Mouse (Mus musculus) liver, adult (tissue): ENCODE results near the gene Ppp1r36.

Experiments used
- GATA4 ChIP-seq: IDR thresholded peaks from 2 replicates; pipeline ENCODE4 v1.6.1; 2014; ENCODE audit warnings: mild to moderate bottlenecking, low read length; ENCODE audit not compliant: insufficient replicate concordance

Gene Ppp1r36

GRCm38 (mm10) chr12:76415383-76416010 lies 1.8 kb upstream of the Ppp1r36 start:
- no peak for TF ChIP-seq GATA4

DNA sequence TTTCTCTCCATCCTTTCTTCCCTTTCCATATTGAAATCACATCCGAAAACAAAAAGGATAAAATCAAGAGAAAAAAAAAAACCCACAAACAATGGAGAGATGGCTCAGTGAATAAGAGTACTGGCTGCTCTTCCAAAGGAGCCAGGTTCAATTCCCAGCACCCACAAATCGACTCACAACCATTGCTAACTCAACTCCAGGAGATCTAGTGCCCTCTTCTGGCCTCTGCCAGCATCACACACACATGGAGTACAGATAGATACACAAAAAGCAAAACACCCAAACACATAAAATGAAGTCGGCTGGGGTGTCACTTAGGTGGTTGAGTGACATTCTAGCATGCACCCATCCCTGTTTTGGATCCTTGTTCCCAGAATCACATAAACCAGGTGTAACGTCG lies 1.0 kb downstream of the Ppp1r36 start:
- no peak for TF ChIP-seq GATA4

GRCm38 (mm10) chr12:76425256-76425655 lies 7.9 kb downstream of the Ppp1r36 start:
- TF ChIP-seq GATA4: no peak

- TF ChIP-seq GATA4: no peak
Measured at GRCm38 (mm10) chr12:76427546-76427945, 10.2 kb downstream of the Ppp1r36 start.

DNA sequence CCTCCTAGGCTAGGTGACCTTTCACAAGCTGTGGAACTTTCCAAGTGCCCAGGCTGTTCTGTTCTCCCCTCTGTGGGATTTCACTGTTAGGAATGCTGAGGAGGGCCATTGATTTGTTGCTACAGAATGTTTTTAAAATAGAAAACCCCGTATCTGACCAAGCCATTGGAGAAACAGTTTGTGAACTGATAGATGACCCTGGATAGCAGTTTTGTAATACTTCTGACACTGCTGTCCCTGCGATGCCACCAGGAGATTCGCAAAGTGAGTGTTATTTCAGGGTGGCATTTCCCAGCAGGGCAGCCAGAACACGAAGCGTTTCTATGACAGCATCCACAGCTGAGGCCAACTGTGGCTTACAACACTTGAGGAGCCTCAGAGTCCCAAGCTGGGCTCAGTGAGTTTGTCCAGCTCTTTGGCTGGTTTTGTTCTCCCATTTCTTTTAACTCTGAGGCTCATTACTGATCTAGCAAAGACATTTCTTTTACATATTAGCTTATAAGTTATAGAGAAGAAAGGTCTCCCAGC lies 13.6 kb downstream of the Ppp1r36 start:
- TF ChIP-seq GATA4: peak; percentile 56; the same call in 1 of the 2 replicates

GRCm38 (mm10) chr12:76431431-76431830 lies 14.1 kb downstream of the Ppp1r36 start:
- 0 out of 2 replicates have a peak, but pooled peaks have one; percentile 13 for TF ChIP-seq GATA4

GRCm38 (mm10) chr12:76434111-76434510 lies 16.8 kb downstream of the Ppp1r36 start:
- no peak for TF ChIP-seq GATA4

GRCm38 (mm10) chr12:76435084-76435483 lies 17.7 kb downstream of the Ppp1r36 start:
- TF ChIP-seq GATA4: no peak

- TF ChIP-seq GATA4: no peak
Measured at GRCm38 (mm10) chr12:76435549-76435948, 18.2 kb downstream of the Ppp1r36 start.

DNA sequence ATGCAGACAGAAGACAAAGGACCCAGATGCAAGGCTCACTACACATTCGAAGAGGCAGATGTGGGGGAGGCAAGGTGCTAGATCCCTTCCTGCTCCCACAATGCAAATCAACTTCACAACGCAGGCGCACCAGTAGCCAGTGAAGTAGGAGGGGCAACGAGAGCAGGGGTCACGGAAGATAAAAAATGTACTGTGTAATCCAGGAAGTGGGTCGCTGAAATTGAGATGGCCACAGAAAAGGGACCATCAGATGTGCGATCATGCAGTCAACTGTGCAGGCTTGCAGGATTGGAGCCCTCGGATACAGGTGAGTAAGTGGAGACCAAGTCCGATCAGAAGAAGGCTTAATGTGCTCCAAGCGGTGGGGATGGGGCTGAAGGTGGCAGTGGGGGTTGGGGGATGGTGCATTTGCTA lies 27.0 kb downstream of the Ppp1r36 start:
- TF ChIP-seq GATA4: no peak

DNA sequence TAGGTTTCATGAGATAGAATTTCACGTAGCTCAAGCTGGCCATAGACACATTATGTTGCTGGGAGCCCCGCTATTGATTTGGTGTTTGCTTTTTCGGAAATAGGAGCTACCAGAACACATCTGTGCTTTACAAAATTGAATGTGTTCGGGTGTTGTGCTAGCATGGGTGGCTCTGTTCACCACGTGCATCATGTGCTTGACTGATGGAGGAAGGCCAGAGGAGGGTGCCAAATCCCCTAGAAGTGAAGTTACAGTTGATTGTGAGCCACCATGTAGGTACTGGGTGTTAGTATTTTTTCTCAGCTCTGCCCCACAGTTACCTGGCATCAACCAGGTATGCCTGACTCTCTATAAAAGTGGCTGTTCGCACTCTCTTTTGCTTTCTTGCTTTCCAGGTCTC lies 27.5 kb downstream of the Ppp1r36 start:
- TF ChIP-seq GATA4: no peak

DNA sequence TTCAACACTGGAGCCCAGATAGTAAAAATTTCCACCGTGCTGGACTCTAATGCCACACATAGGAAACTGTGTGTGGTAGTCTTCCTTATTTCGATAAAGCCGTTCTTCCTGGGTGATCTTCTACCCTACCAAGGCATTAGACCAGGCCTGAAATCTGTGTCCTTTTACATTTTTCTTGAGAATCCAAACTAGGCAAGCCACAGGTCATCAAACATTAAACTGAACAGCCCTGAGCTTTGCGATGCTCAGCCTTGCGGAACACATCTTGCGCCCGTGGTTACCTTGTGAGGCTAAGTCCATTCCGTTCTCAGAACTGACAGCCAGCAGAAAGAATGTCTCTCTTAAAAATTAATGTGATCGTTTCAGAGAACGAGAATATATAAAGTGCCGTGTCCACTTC lies 28.9 kb downstream of the Ppp1r36 start:
- no peak for TF ChIP-seq GATA4

- TF ChIP-seq GATA4: no peak
Measured at GRCm38 (mm10) chr12:76448127-76448526, 30.8 kb downstream of the Ppp1r36 start.

DNA sequence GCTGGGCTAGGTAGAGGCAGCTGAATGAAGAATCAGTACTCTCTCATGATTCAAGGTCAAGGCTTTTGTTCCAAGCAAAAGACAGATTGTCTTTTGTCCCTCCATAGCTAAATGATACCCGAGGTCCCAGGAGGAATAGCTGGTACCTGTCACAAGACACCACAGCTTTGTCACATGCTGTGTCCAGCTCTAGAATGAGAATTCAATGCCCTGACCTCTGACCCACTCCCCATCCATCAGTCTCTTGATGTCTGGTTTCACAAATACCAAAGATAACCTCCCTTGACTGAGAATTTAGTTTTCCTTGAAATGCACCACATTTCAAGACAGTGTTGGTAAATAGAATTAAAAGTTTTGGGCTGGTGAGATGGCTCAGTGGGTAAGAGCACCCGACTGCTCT lies 34.9 kb downstream of the Ppp1r36 start:
- TF ChIP-seq GATA4: no peak

- no peak for TF ChIP-seq GATA4
Measured at GRCm38 (mm10) chr12:76459032-76459431, 41.7 kb downstream of the Ppp1r36 start.

DNA sequence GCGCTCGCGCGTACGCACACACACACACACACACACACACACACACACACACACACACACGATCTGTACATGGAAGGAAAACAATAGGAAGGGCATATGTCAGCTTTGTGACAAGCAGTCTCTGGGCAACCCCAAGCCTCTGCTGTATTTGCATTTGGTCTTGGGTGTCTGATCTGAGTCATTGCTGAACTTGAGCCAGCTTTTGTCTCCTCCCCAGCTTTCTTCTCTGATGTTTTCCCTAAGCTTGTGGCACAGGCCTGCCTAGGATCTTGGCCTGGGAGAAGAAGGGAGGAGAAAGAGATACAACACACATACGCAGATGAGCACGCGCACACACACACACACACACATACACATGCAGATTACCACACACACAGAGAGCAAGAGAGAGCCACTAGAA lies 46.1 kb downstream of the Ppp1r36 start:
- no peak for TF ChIP-seq GATA4

- TF ChIP-seq GATA4: no peak
Measured at GRCm38 (mm10) chr12:76464651-76465252, 47.4 kb downstream of the Ppp1r36 start.
